Mouse (Mus musculus) layer of hippocampus, adult 8-10 months (tissue): ENCODE measurements around the gene Adamts4. TPM values are rescaled to one million over a fixed set of nuclear protein-coding genes. Genes with fewer than 3 reads are reported as not detected.
"Not testable (repeated sequence)": the region's sequence is repeated elsewhere in the genome, so short reads cannot be mapped to it uniquely, and the experiment has no call there.

Source experiments
- DNase-seq, 2 experiments: peaks; one replicate each; pipeline ENCODE4 v3.0.0; 2022; ENCODE audit warnings: low spot score in 2 of 2
- total RNA-seq, 4 experiments: library from RNA; stranded (reverse); gene quantifications; 2 replicates each; pipeline ENCODE4 v1.2.4; 2022

The Adamts4 gene
- total RNA-seq, 4 experiments from 2014 or later, result 11.6 to 13.7 (median 12.4) TPM

GRCm38 (mm10) chr1:171306157-171306556 lies 55.9 kb downstream of the Adamts4 start:
- not testable (repeated sequence) for DNase-seq

GRCm38 (mm10) chr1:171309321-171309720 lies 59.1 kb downstream of the Adamts4 start:
- no peak for DNase-seq

Other genes with a start within 250 kb of the Adamts4 start
- 1 to 10 TPM in 2 of 4 experiments, not detected in 2; 1.5 to 1.7 TPM for gene Fcgr4, start 231.5 kb upstream of the Adamts4 start, total RNA-seq
- gene Fcgr3, start 185.5 kb upstream of the Adamts4 start, total RNA-seq, result 10 to 100 TPM; 10.6 to 67.7 (median 34.1) TPM
- 1 to 10 TPM in 2 of 4 experiments, under 1 TPM in 2; 0.43 to 3.1 (median 1.3) TPM for gene Cfap126, start 136.5 kb upstream of the Adamts4 start, total RNA-seq
- gene Sdhc, start 99.8 kb upstream of the Adamts4 start, total RNA-seq, result 100 to 1,000 TPM; 201 to 206 (median 203) TPM
- gene Mpz, start 99.7 kb upstream of the Adamts4 start, total RNA-seq, result not detected
- gene Pcp4l1, start 54.2 kb upstream of the Adamts4 start, total RNA-seq, result 10 to 100 TPM; 42.4 to 47.5 (median 44.4) TPM
- gene Nr1i3, start 36.5 kb upstream of the Adamts4 start, total RNA-seq, result under 1 TPM in 2 of 4 experiments, not detected in 2; 0.10 to 0.36 TPM
- gene Tomm40l, start 27.9 kb upstream of the Adamts4 start, total RNA-seq, result 10 to 100 TPM; 69.3 to 85.0 (median 74.9) TPM
- gene Apoa2, start 25.4 kb upstream of the Adamts4 start, total RNA-seq, result 1 to 10 TPM; 1.9 to 3.1 (median 2.5) TPM
- 10 to 100 TPM; 10.9 to 95.1 (median 48.8) TPM for gene Fcer1g, start 16.1 kb upstream of the Adamts4 start, total RNA-seq
- gene Ndufs2, start 967 bp downstream of the Adamts4 start, total RNA-seq, result 100 to 1,000 TPM; 263 to 286 (median 271) TPM
- 10 to 100 TPM; 63.5 to 76.8 (median 70.2) TPM for gene B4galt3, start 19.9 kb downstream of the Adamts4 start, total RNA-seq
- 10 to 100 TPM; 28.5 to 37.1 (median 33.3) TPM for gene Ppox, start 30.8 kb downstream of the Adamts4 start, total RNA-seq
- 10 to 100 TPM; 53.7 to 63.6 (median 58.8) TPM for gene Usp21, start 37.6 kb downstream of the Adamts4 start, total RNA-seq
- 100 to 1,000 TPM; 101 to 113 (median 108) TPM for gene Ufc1, start 44.6 kb downstream of the Adamts4 start, total RNA-seq
- 10 to 100 TPM; 35.7 to 41.2 (median 38.2) TPM for gene Dedd, start 78.7 kb downstream of the Adamts4 start, total RNA-seq
- 10 to 100 TPM; 40.1 to 54.1 (median 45.6) TPM for gene Nit1, start 95.2 kb downstream of the Adamts4 start, total RNA-seq
- 100 to 1,000 TPM in 3 of 4 experiments, 10 to 100 TPM in 1; 97.7 to 171 (median 130) TPM for gene Pfdn2, start 95.2 kb downstream of the Adamts4 start, total RNA-seq
- gene Klhdc9, start 110.4 kb downstream of the Adamts4 start, total RNA-seq, result 10 to 100 TPM in 2 of 4 experiments, 1 to 10 TPM in 2; 5.1 to 11.7 (median 8.2) TPM
- gene Nectin4, start 119.7 kb downstream of the Adamts4 start, total RNA-seq, result 1 to 10 TPM; 5.6 to 7.6 (median 6.5) TPM
- gene Arhgap30, start 138.5 kb downstream of the Adamts4 start, total RNA-seq, result 1 to 10 TPM; 1.9 to 8.7 (median 4.9) TPM
- 100 to 1,000 TPM; 110 to 142 (median 124) TPM for gene Usf1, start 160.9 kb downstream of the Adamts4 start, total RNA-seq
- 10 to 100 TPM in 1 of 4 experiments, 1 to 10 TPM in 3; 3.0 to 10.0 (median 4.6) TPM for gene Tstd1, start 168.5 kb downstream of the Adamts4 start, total RNA-seq
- 10 to 100 TPM in 2 of 4 experiments, 1 to 10 TPM in 2; 4.8 to 18.6 (median 11.1) TPM for gene F11r, start 187.1 kb downstream of the Adamts4 start, total RNA-seq